In the genomic region with DNA sequence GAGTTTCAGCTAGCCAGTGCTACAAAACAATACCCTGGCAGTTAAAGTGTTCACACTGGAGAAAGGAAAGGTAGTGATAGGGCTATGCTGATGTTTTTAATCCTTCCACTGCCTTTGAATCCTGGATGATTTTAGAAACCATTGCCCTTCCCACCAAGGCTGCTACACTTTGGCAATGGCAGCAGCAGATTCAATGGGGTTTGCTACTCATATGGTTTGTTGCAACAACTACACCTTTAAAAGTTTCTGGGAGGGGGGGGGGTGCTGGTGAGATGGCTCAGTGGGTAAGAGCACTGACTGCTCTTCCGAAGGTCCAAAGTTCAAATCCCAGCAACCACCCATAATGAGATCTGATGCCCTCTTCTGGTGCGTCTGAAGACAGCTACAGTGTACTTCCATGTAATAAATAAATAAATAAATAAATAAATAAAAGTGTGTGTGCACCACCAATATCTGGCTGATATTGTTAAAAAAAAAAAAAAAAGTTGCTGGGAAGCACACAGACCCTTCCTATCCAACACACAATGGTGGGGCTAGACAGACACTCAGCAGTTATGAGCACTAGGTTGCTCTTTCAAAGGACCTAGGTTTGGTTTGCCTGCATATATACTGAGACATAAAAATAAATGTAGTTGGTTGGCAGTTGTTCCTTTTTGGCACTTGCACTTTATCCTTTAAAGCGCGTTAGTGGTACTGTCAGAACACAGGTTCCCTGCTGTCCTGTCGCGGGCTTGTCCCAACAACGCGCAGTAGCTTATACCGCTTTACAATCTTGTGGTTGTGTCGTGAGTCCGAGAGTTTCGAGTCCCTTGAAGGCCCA, we compare ENCODE assay signal across 1 mouse cellular context.
TF ChIP-seq lines count a peak whose summit lies in the region.

No protein-coding gene starts in this region.

TF ChIP-seq in CH12.LX, 34 proteins besides CTCF, POLR2A, EP300 and RAD21:
- TF ChIP-seq POLR2AphosphoS2 (IDR thresholded peaks at IDR 0.05; ENCODE audit: low read depth, low read length), result 0 out of 2 replicates have a peak, but pooled peaks have one; percentile 4
- no peak for TF ChIP-seq ETS1 (conservative IDR thresholded peaks at IDR 0.05; ENCODE audit: low read depth, low read length)
- TF ChIP-seq TBP (conservative IDR thresholded peaks at IDR 0.05; ENCODE audit: low read depth, low read length), result 0 out of 2 replicates have a peak, but pooled peaks have one; percentile 26
- TF ChIP-seq ELF1 (IDR thresholded peaks at IDR 0.05; ENCODE audit: low read depth, low read length), result no peak
